Mouse (Mus musculus) CH12.LX (cell line): Measurements from ENCODE around the gene Pphln1. TPM values are rescaled to one million over a fixed set of nuclear protein-coding genes. Genes with fewer than 3 reads are reported as not detected.

Source experiments
- DNase-seq: peaks from one replicate; pipeline ENCODE4 v3.0.0-alpha.2; 2013; ENCODE audit errors: extremely low read depth
- H3K27ac ChIP-seq: 2 replicates; pipeline ENCODE4 v1.5.1; 2012; ENCODE audit warnings: low read depth, mild to moderate bottlenecking, control low read depth, moderate library complexity; ENCODE audit not compliant: insufficient read depth
- H3K27me3 ChIP-seq: replicated peaks from 2 replicates; pipeline ENCODE3; 2012; ENCODE audit warnings: inconsistent platforms
- H3K36me3 ChIP-seq, 2 experiments: replicated peaks in 1 of 2; 2 replicates each; pipeline versions ENCODE3 to v1.6.1; 2012; ENCODE audit warnings: inconsistent platforms in 1 of 2, low read length in 1 of 2, mild to moderate bottlenecking in 1 of 2, mixed read lengths in 1 of 2, moderate library complexity in 1 of 2; ENCODE audit not compliant: control insufficient read depth in 1 of 2, insufficient read depth in 1 of 2
- H3K4me1 ChIP-seq, 2 experiments: 2 replicates each; pipeline ENCODE4 v1.6.1; 2012; ENCODE audit warnings: inconsistent platforms in 1 of 2, moderate library complexity in 1 of 2; ENCODE audit not compliant: insufficient read depth in 2 of 2, control insufficient read depth in 1 of 2
- H3K4me2 ChIP-seq: 2 replicates; pipeline ENCODE4 v1.6.1; 2012; ENCODE audit warnings: low read depth, mild to moderate bottlenecking, control low read depth; ENCODE audit not compliant: poor library complexity, insufficient read depth, severe bottlenecking
- H3K4me3 ChIP-seq, 3 experiments: fragments of 150-350 bp in 1 of 3; sonication (generic) in 1 of 3; replicated peaks in 1 of 3; 2 replicates each; pipeline versions ENCODE3 to v1.5.1; 2011 to 2012; ENCODE audit warnings: low read depth in 2 of 3, low read length in 2 of 3, mild to moderate bottlenecking in 2 of 3, moderate library complexity in 2 of 3, control low read depth in 1 of 3, improper control_type of control experiment in 1 of 3, inconsistent platforms in 1 of 3, mixed read lengths in 1 of 3; ENCODE audit not compliant: poor library complexity in 1 of 3
- H3K79me2 ChIP-seq: replicated peaks from 2 replicates; pipeline ENCODE4 v1.6.1; 2012; ENCODE audit warnings: mild to moderate bottlenecking, moderate library complexity; ENCODE audit not compliant: control insufficient read depth, poor library complexity, insufficient read depth, severe bottlenecking; ENCODE audit errors: extremely low read depth
- H3K9ac ChIP-seq: 2 replicates; pipeline ENCODE4 v1.6.1; 2012; ENCODE audit warnings: low read depth, mild to moderate bottlenecking, control low read depth, moderate library complexity; ENCODE audit not compliant: insufficient read depth
- H3K9me3 ChIP-seq: replicated peaks from 2 replicates; pipeline ENCODE3; 2012; ENCODE audit warnings: low read length, inconsistent platforms, mixed read lengths
- BHLHE40 ChIP-seq: IDR thresholded peaks from 2 replicates; pipeline ENCODE4 v1.6.1; 2011; ENCODE audit warnings: mild to moderate bottlenecking, low read depth, low read length, improper control_type of control experiment
- CHD2 ChIP-seq: IDR thresholded peaks from 2 replicates; pipeline ENCODE4 v1.6.1; 2011; ENCODE audit warnings: low read length, improper control_type of control experiment
- E2F4 ChIP-seq: IDR thresholded peaks from 2 replicates; pipeline ENCODE4 v1.6.1; 2011; ENCODE audit warnings: low read depth, low read length, improper control_type of control experiment; ENCODE audit not compliant: insufficient replicate concordance
- EP300 ChIP-seq: IDR thresholded peaks from 2 replicates; pipeline ENCODE4 v1.6.1; 2011; ENCODE audit warnings: low read length, improper control_type of control experiment
- JUND ChIP-seq: conservative IDR thresholded peaks from 2 replicates; pipeline ENCODE4 v1.6.1; 2011; ENCODE audit warnings: low read depth, low read length, improper control_type of control experiment
- MAX ChIP-seq: IDR thresholded peaks from 2 replicates; pipeline ENCODE4 v1.6.1; 2011; ENCODE audit warnings: low read length, improper control_type of control experiment
- MXI1 ChIP-seq: IDR thresholded peaks from 2 replicates; pipeline ENCODE4 v1.6.1; 2011; ENCODE audit warnings: mild to moderate bottlenecking, low read depth, low read length, improper control_type of control experiment
- POLR2A ChIP-seq: IDR thresholded peaks from 2 replicates; pipeline ENCODE4 v1.6.1; 2011; ENCODE audit warnings: low read depth, mild to moderate bottlenecking, improper control_type of control experiment, low read length
- SIN3A ChIP-seq: IDR thresholded peaks from 2 replicates; pipeline ENCODE4 v1.6.1; 2012; ENCODE audit warnings: low read length, improper control_type of control experiment, inconsistent platforms
- SMC3 ChIP-seq: IDR thresholded peaks from 2 replicates; pipeline ENCODE4 v1.6.1; 2011; ENCODE audit warnings: low read depth, low read length, improper control_type of control experiment
- TBP ChIP-seq: conservative IDR thresholded peaks from 2 replicates; pipeline ENCODE4 v1.6.1; 2011; ENCODE audit warnings: low read depth, low read length, improper control_type of control experiment
- TCF12 ChIP-seq: IDR thresholded peaks from 2 replicates; pipeline ENCODE4 v1.6.1; 2014; ENCODE audit warnings: low read depth, mild to moderate bottlenecking, inconsistent platforms, low read length, improper control_type of control experiment
- USF1 ChIP-seq: IDR thresholded peaks from 2 replicates; pipeline ENCODE4 v1.6.1; 2014; ENCODE audit warnings: low read depth, mild to moderate bottlenecking, inconsistent platforms, low read length, improper control_type of control experiment
- USF2 ChIP-seq: conservative IDR thresholded peaks from 2 replicates; pipeline ENCODE4 v1.6.1; 2011; ENCODE audit warnings: low read depth, low read length, improper control_type of control experiment
- ZKSCAN1 ChIP-seq: IDR thresholded peaks from 2 replicates; pipeline ENCODE4 v1.6.1; 2012; ENCODE audit warnings: low read depth, inconsistent platforms, low read length, improper control_type of control experiment, borderline replicate concordance
- dilution Hi-C: fragments of 300-500 bp; cut with MboI; formaldehyde crosslinking; loops from 2 replicates; pipeline ENCODE4 v1.14.3; 2020; ENCODE audit warnings: low sequenced_read_pairs; ENCODE audit not compliant: extremely low pct_unique_long_range_greater_than_20kb, extremely low pct_ligation_motif_present
- in situ Hi-C: fragments of 300-500 bp; cut with MboI; formaldehyde crosslinking; loops from 3 replicates; pipeline ENCODE4 v1.14.3; 2019; ENCODE audit warnings: low sequenced_read_pairs, low pct_ligation_motif_present, low pct_unique_long_range_greater_than_20kb, mixed read lengths
- polyA plus RNA-seq: library from polyadenylated mRNA; unstranded; fragments of >175 nt; gene quantifications from 2 replicates; pipeline ENCODE4 v1.2.1, GENCODE M21; 2012; ENCODE audit warnings: low read depth; ENCODE audit not compliant: insufficient read length
- total RNA-seq, 2 experiments: library from RNA; depleted of rRNA; stranded (reverse); fragments of 300-350 nt in 1 of 2; fragments of >200 nt in 1 of 2; gene quantifications; 2 replicates each; pipeline ENCODE4 v1.2.3; 2012 to 2014

The Pphln1 gene
- total and polyA plus RNA-seq, 3 experiments: 22.9 to 63.9 (median 59.3) TPM

GRCm38 (mm10) chr15:93525305-93525917, 127.3 kb downstream of the Pphln1 start:
- H3K27me3 ChIP-seq: peaks cover 2% of the 10 kb centered on the region
- in situ Hi-C loops (loop anchor here (25.0 kb wide), 1 partner anchor 1012 kb away; the partner anchor contains the start of genes Irak4 and Pus7l), dilution Hi-C loops (no loop called here)
- H3K27ac ChIP-seq: no peak overlapping the region
- H3K36me3 ChIP-seq: no peaks in the 10 kb centered on the region
- H3K4me2 ChIP-seq: no peak overlapping the region
- H3K4me3 ChIP-seq: no peak overlapping the region
- H3K4me1 ChIP-seq: no peaks in the 10 kb centered on the region
- no peak for DNase-seq
- no peaks in the 10 kb centered on the region for H3K79me2 ChIP-seq
- no peak overlapping the region for H3K9ac ChIP-seq
- TF ChIP-seq E2F4: no peak
- no peak for TF ChIP-seq ZKSCAN1
- no peak for TF ChIP-seq USF2
- TF ChIP-seq POLR2A: no peak
- TF ChIP-seq SIN3A: no peak
- no peak for TF ChIP-seq JUND
- TF ChIP-seq MAX: no peak
- no peaks in the 10 kb centered on the region for H3K9me3 ChIP-seq

- no peak for DNase-seq
- no peaks in the 10 kb centered on the region for H3K36me3 ChIP-seq
- no peak overlapping the region for H3K4me2 ChIP-seq
- dilution Hi-C loops (no loop called here), in situ Hi-C loops (loop anchor here (25.0 kb wide), 1 partner anchor 1007 kb away; the partner anchor contains the start of genes Irak4 and Pus7l)
- no peak for TF ChIP-seq EP300
- no peak for TF ChIP-seq CHD2
- TF ChIP-seq POLR2A: no peak
- no peak for TF ChIP-seq TBP
- no peak for TF ChIP-seq JUND
- no peak for TF ChIP-seq MXI1
- no peak for TF ChIP-seq BHLHE40
- TF ChIP-seq USF1: no peak
- no peak for TF ChIP-seq TCF12
- no peak for TF ChIP-seq E2F4
- no peak for TF ChIP-seq SMC3
- H3K4me3 ChIP-seq: no peak overlapping the region
- H3K9me3 ChIP-seq: no peaks in the 10 kb centered on the region
- H3K9ac ChIP-seq: no peak overlapping the region
- no peak overlapping the region for H3K27ac ChIP-seq
- H3K4me1 ChIP-seq: no peaks in the 10 kb centered on the region
- H3K27me3 ChIP-seq: no peaks in the 10 kb centered on the region
- H3K79me2 ChIP-seq: no peaks in the 10 kb centered on the region
Observed at GRCm38 (mm10) chr15:93529831-93530702, 131.9 kb downstream of the Pphln1 start.
